Mouse (Mus musculus): ENCODE data around the gene Selenbp2.
"Not testable (repeated sequence)": the region's sequence is repeated elsewhere in the genome, so short reads cannot be mapped to it uniquely, and the experiment has no call there.

Gene Selenbp2

DNA sequence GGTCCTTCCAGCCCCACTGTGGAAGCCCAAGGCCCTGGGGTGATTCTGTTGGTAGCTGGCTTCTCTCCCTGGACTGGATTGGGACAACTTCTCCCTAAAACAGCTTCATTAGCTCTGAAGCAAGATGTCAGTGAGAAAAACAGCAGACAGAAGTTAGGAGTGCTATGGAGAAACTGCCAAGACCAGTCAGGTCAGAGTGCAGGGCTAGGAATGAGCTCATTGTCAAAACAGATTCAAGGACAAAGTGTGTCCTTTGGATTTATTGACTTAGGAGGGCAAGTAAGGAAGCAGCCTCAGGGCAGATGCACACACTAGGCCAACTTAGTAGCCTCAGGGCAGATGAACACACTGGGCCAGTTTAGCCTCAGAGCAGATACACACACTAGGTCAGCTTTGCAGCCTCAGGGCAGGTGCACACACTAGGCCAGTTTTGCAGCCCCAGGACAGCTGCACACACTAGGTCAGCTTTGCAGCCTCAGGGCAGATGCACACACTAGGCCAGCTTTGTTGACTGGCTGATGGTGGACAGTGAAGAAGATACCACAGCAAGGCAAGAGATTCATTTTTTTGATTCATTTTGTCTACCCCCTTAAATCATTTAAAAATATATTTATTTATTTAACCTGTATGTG lies 2.6 kb upstream of the Selenbp2 start:
- DNase-seq (ENCODE audit: extremely low spot score, low spot score), result no peak

DNA sequence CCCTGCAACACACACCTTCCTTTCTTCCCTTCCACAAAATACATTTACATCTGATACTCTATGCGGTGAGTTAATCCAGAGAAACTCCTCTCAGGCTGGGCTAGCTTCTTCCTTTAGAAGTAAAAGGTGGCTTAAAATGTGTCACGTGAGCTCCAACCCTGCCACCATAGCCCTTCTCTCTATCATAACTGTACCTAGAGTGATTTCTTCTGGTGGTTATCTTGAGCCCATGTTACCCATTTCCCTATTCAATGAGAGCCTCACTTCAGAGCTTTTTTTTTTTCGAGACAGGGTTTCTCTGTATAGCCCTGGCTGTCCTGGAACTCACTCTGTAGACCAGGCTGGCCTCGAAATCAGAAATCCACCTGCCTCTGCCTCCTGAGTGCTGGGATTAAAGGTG lies 1.7 kb upstream of the Selenbp2 start:
- not testable (repeated sequence) for DNase-seq (ENCODE audit: extremely low spot score, low spot score)

DNA sequence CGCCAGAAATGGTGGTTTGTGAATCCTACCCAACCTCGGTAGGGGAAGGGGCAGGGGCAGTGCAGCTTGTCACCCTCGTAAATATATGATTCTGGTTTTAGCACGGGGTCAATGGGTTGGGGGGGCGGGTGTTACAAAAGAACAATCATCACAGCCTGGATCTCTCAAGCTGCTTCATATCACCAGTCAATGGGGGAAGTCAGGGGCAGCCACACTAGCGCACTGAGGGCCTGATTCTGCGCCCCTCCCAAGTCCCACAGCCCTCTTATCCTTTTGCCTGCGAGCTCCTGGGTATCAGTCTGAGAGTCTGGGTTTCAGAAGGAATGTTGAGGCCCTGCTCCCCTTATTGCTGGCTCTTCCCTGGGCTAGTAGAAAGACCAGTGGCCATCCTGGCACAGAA lies 518 bp downstream of the Selenbp2 start:
- DNase-seq (ENCODE audit: extremely low spot score, low spot score), result not testable (repeated sequence)

DNA sequence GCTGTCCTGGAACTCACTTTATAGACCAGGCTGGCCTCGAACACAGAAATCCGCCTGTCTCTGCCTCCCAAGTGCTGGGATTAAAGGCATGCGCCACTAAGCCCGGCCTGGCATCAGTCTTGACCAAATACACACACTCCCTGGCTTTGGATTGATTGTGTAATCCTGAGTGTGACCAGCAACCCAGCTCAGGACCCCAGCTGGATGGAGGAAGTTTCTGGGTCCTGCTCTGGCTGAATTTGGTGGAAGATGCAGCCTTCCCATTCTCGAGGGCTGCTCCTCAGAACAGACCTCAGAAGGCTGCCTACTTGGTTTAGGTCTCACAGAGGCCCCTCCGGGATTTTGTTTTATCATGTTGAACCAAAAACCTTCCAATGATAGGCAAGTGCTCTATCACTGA lies 2.2 kb downstream of the Selenbp2 start:
- DNase-seq (ENCODE audit: extremely low spot score, low spot score), result not testable (repeated sequence)

DNA sequence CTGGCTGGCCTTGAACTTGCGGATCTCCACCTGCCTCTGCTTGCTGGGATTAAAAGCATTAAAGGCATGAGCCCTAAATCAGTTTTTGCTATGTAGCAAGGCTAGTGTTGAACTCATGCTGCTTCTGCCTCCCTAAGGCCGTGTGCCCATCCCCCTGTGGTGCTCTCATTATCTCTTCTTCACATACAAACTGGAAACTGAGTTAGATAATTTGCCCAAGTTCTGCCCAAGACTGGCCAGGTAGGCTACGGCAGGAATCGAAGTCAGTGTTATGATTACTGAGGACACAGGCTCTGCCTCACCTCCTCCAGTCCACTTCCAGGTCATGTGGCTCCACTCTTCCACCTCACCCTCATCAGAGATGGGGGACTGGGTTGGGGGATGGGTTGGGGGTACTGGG lies 2.9 kb downstream of the Selenbp2 start:
- DNase-seq (ENCODE audit: extremely low spot score, low spot score), result not testable (repeated sequence)

DNA sequence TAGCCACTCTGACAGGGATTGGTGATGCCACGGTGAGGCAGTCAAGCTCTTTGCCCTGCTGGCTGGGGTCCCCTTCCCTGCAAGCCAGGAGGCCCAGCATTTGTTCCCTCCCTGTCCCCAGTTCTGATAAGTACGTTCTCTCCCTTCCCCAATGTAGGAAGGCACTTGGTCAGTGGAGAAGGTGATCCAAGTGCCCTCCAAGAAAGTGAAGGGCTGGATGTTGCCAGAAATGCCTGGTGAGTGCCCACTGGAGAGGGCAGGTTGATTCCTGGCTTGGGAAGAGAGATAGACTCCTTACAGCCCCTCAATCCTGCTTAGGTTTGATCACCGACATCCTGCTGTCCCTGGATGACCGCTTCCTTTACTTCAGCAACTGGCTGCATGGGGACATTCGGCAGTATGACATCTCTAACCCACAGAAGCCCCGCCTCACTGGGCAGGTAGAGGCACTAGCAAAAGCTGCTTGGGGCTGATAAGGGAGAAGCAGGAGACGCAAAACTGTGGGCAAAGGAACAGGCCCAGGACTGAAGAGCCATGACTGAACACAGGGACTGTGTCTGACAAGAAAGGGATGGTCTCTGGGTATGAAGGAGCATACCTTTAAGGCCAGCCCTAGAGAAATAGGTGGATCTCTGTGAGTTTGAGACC lies 8.9 kb downstream of the Selenbp2 start:
- DNase-seq (ENCODE audit: extremely low spot score, low spot score), result not testable (repeated sequence)

DNA sequence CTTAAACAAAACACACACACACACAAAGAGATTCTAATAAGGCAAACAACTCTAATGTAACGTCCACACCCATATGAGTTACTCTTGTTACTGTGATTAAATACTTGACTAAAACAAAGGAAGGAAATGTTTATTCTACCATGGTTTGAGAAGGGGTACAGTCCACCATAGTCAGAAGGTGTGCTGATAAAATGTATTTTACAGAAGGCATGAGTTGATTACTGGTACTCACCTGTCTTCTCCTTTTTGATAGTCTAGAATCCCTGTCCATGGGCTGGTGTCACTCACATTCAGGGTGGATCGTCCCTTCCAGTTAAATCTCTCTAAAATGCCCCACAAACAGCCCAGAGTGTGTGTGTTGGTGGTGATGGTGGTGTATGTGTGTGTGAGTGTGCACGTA lies 9.5 kb downstream of the Selenbp2 start:
- DNase-seq (ENCODE audit: extremely low spot score, low spot score), result no peak

DNA sequence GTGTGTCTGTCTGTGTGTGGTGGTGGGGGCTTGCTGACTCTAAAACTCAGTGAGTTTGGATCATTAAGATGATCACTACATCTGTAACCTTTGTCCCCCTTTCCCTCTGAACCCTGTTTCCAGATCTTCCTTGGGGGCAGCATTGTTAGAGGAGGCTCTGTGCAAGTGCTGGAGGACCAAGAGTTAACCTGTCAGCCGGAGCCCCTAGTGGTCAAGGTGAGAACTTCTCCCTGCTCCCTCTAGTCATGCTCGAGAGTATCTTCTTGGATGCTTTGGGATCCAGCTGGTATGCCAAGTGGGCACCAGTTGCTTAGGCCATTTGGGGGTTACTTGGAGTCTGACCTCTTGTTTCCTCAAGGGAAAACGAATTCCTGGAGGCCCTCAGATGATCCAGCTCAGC lies 10.0 kb downstream of the Selenbp2 start:
- not testable (repeated sequence) for DNase-seq (ENCODE audit: extremely low spot score, low spot score)

DNA sequence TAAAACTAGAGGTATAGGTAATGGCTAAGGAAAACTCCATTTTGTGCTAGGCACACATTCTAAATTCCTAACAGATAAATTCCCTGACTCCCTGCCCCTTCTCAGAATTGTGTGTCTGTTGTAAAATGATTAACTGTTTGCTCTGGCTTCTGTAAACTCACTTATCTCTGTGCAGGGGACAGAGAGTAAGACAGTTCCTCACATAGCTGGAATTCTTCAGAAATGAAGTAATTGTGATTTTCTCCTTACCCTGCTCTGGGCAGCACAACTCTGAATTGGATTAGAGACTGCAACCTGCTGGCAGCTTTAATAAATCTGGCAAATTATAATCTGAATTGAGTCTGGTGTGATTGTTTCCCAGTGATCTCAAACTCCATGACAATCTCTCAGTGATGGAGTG lies 17.2 kb downstream of the Selenbp2 start:
- DNase-seq (ENCODE audit: extremely low spot score, low spot score), result not testable (repeated sequence)

DNA sequence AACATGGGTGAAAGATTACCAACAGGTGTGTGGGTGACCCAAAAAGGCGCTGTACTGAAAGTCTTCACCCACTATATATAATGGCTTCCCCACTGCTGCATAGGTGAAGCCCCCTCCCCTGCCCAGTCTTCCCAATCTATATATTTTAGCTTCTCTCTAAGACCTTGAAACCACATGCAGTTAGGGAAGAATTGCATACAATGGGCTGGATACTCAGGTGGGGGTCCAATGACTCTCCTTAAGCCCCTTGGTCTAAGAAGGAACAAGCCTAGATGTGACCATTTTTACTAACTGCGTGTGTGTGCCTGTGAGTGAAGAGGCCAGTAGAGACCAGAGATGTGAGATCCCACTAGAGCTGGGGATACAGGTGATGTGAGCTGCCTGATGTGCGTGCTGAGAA lies 20.1 kb downstream of the Selenbp2 start:
- DNase-seq (ENCODE audit: extremely low spot score, low spot score), result not testable (repeated sequence)

DNA sequence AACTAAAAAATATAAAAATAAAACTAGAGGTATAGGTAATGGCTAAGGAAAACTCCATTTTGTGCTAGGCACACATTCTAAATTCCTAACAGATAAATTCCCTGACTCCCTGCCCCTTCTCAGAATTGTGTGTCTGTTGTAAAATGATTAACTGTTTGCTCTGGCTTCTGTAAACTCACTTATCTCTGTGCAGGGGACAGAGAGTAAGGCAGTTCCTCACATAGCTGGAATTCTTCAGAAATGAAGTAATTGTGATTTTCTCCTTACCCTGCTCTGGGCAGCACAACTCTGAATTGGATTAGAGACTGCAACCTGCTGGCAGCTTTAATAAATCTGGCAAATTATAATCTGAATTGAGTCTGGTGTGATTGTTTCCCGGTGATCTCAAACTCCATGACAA lies 24.9 kb downstream of the Selenbp2 start:
- not testable (repeated sequence) for DNase-seq (ENCODE audit: extremely low spot score, low spot score)

DNA sequence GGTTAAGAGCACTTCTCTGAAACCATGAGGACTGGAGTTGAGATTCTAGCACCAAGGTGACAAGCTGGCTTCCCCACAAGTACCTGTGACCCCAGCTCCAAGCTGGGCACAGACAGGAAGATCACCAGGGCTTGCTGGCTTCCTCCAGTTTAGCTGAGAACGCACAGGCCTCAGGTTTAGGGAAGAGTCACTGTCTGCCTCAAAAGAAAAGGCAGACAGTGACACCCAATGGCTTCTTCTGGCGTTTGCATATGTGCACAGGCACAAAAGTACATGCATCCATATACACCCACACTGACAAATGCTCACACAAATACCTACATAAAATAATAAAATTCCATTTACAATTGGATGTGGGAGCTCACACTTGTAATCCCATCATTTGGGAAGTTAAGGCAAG lies 30.3 kb downstream of the Selenbp2 start:
- DNase-seq (ENCODE audit: extremely low spot score, low spot score), result not testable (repeated sequence)

DNA sequence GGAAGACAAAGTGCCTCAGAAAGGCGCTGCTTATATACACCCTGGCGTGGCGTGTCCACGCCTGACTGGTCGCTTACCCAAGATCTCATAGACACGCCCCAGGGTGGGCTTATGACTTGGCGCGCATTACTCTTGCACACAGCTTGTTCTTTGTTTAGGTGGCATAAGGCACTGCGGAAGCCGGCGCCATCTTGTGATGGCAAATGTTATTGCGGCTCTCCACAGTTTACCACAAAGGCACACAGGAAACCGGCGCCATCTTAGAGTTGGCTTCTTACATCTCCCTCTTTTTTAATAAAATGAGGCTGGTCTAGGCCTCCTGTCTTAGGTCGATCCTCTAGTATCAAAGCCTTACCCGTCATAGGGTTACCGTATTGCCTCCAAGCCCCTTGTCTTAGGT lies 52.3 kb downstream of the Selenbp2 start:
- no peak for DNase-seq (ENCODE audit: extremely low spot score, low spot score)

Measured in neural tube, embryonic 10.5 days (tissue).